Comparison of ENCODE assay signal across 9 mouse cellular contexts in the genomic region with DNA sequence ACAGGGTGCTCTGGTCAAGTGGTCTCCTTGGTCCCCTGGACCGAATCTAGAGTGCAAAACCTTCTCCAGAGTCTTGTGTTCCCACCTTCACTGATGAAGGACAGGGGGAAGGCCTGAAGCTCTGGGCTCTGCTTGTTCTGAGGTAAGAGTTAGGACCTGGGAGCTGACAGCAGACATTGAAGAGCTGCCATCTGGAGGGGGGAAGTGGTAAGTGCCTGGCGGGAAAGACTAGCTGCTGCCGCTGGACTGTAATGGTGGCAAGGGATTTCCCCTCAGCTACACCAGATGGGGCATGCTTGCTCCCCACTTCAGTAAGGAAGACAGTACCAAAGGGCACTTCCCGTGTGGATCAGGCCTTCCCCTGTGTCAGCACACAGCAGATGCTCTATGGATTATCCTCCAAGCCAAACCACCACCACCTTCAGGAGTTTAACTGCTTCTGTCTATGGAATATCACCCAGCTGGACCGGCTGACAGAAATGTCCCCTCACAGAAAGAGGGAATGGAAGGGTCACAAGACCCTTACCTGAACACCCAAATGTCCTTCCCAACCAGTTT. TPM values are rescaled to one million over a fixed set of nuclear protein-coding genes. Genes with fewer than 3 reads are reported as not detected.
DNase-seq lines count a peak whose midpoint lies in the region; ATAC-seq and TF ChIP-seq lines count a peak whose summit lies in the region.
"Had no signal": no experiment of that assay in that cellular context is flagged by ENCODE, and none has a peak within 500 bp of the region (broad histone marks: within the 10 kb centered on the region; RNA-seq: fewer than 3 reads in every experiment).

No protein-coding gene starts in this region.

- H3K4me2 ChIP-seq in intestine, postnatal 0 days (replicated peaks; ENCODE audit: low read depth) = no peak overlapping the region
- H3K4me2 ChIP-seq: neural tube, embryonic 13.5 days had no signal

- 33% methylated on average over 5 of the region's 5 CpGs for WGBS in intestine, postnatal 0 days

- intact Hi-C loops in left cerebral cortex, postnatal 36 days (cut with DNase I) = loop anchor here (2.0 kb wide), 1 partner anchor 331 kb away; no protein-coding TSS in a partner anchor

- H3K4me3 ChIP-seq in intestine, postnatal 0 days (ENCODE audit: low read depth, low read length) = no peak overlapping the region
- H3K4me3 ChIP-seq: neural tube, embryonic 13.5 days had no signal

- no peaks in the 10 kb centered on the region for H3K4me1 ChIP-seq in intestine, postnatal 0 days (replicated peaks; ENCODE audit: control insufficient read depth, insufficient read depth, low read length)

- peak; percentile 87 for TF ChIP-seq CTCF in intestine, postnatal 0 days (IDR thresholded peaks at IDR 0.05; ENCODE audit: low read depth)

- H3K9ac ChIP-seq in intestine, postnatal 0 days (ENCODE audit: low read depth, low read length) = no peak overlapping the region
- H3K9ac ChIP-seq: neural tube, embryonic 13.5 days had no signal

- H3K27ac ChIP-seq in intestine, postnatal 0 days (ENCODE audit: low read depth, low read length) = no peak overlapping the region
- H3K27ac ChIP-seq: neural tube, embryonic 13.5 days had no signal

- no peaks in the 10 kb centered on the region for H3K27me3 ChIP-seq in intestine, postnatal 0 days (replicated peaks; ENCODE audit: control insufficient read depth, insufficient read depth, low read length)
- H3K27me3 ChIP-seq: neural tube, embryonic 13.5 days had no signal

- DNase-seq in ovary, adult 18-20 months (ENCODE audit: low spot score) = peak; percentile 50
- no peak for DNase-seq in ovary, postnatal 10 days (ENCODE audit: low spot score)
- peak; percentile 81 for DNase-seq in embryo, embryonic 11 days
- peak; percentile 92 for DNase-seq in heart, adult 11 months
- DNase-seq in left cerebral cortex, postnatal 36 days (ENCODE audit: low spot score in 2 of 2) = peak; percentile 29 to 46
- peak; percentile 64 for DNase-seq in mesoderm, embryonic 11.5 days (ENCODE audit: low read depth, low spot score)
- DNase-seq in right cerebral cortex, postnatal 36 days (ENCODE audit: low spot score in 2 of 2) = peak; percentile 34 to 38

- ATAC-seq in intestine, postnatal 0 days = peak; percentile 49; the same call in 1 of the 2 replicates

- no peaks in the 10 kb centered on the region for H3K36me3 ChIP-seq in intestine, postnatal 0 days (ENCODE audit: control insufficient read depth, insufficient read depth)
- H3K36me3 ChIP-seq: neural tube, embryonic 13.5 days had no signal

- H3K9me3 ChIP-seq in intestine, postnatal 0 days (ENCODE audit: control insufficient read depth) = no peaks in the 10 kb centered on the region
- H3K9me3 ChIP-seq: neural tube, embryonic 13.5 days had no signal

RNA-seq across cellular contexts. Expression of a gene that starts 11.0 kb away (rescaled TPM):
- 0.10 and 0.13 TPM in 2 replicates for polyA plus RNA-seq in intestine, postnatal 0 days (2015; fragmentation: Nextera tagmentation; extraction: Ambion mirVana)
- total RNA-seq in left cerebral cortex, postnatal 36 days (2021) = under 1 TPM in 1 of 2 experiments, not detected in 1; 0.18 TPM

RNA-seq across cellular contexts. Expression of a gene that starts 48.9 kb away (rescaled TPM):
- polyA plus RNA-seq in intestine, postnatal 0 days (2015; fragmentation: Nextera tagmentation; extraction: Ambion mirVana) = 29.3 and 34.7 TPM in 2 replicates
- total RNA-seq in left cerebral cortex, postnatal 36 days (2021) = 10 to 100 TPM; 45.1 to 54.7 TPM
